Mouse (Mus musculus): ENCODE data around the gene Exoc3l. TPM values are rescaled to one million over a fixed set of nuclear protein-coding genes. Genes with fewer than 3 reads are reported as not detected.

Exoc3l gene
- polyA plus RNA-seq, 1 experiment = 10.4 TPM

DNA sequence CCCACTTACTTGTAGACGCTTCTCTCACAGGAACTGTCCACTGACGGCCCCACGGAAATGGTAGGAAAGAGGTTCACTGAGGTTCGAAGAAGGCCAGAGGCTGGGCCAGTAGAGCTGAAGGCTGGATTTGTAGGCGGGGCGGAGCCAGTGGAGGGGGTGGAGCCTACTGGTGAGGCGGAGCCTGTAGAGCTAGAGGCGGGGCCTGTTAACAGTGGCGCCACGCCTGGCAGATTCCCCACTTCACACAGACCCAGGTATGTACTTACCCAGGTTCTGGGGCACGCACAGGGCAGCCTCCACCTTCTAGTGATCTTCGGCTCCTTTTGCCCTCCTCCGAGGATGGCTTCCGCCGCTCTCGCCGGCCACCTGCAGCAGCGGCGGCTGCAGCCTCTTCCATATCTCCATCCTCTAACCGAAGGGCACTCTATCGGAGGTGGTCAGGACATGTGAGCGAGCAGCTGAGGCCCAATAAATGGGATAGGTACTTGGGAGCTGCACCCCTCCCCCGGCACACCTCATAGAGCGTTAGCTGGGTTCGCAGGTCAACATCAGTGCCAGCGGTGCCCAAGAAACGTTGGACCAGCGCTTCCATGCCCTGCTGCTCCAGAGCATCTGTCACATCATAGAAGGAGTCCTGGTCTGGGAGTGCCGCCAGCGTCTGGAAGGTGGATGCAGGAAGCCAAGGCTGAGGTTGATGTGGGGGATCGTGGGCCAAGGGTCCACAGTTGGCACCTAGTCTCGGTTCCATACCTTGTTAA, 40.7 kb upstream of the Exoc3l start:
- TF ChIP-seq POLR2A (IDR thresholded peaks at IDR 0.05; ENCODE audit: borderline replicate concordance, control insufficient read depth, low read depth, low read length) (no peak), CTCF (IDR thresholded peaks at IDR 0.05; ENCODE audit: control insufficient read depth, insufficient read depth, low read length) (no peak)
- no peaks in the 10 kb centered on the region; the same call in 1 of the 2 replicates for H3K4me1 ChIP-seq (ENCODE audit: control insufficient read depth, insufficient read depth, low read length)
- no peak overlapping the region for H3K27ac ChIP-seq (ENCODE audit: control insufficient read depth, insufficient read depth, low read depth, low read length, poor library complexity)
- H3K4me3 ChIP-seq (replicated peaks; ENCODE audit: control insufficient read depth, low read depth, low read length) = no peak overlapping the region
- 90% methylated on average over 32 of the region's 32 CpGs for WGBS

DNA sequence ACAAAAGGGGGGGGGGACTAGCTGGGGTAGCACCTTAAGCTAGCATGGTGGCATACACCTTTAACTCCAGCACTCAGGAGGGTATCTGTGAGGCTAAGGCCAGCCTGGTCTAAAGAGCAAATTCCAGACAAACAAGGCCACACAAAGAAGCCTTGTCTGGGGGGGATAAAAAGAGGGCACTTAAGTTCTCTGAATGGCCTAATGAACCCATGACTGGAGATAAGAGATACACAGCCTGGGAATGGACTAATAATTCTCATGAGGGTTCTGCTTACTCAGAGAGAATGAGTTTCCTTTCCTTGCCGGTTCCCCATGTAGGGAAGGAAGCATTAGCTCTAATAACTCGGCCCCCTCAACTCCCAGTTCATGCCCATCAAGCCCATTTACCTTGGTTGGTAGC, 36.6 kb upstream of the Exoc3l start:
- Histone ChIP-seq H3K27ac (ENCODE audit: control insufficient read depth, insufficient read depth, low read depth, low read length, poor library complexity) (no peak overlapping the region), H3K4me3 (replicated peaks; ENCODE audit: control insufficient read depth, low read depth, low read length) (no peak overlapping the region), H3K4me1 (ENCODE audit: control insufficient read depth, insufficient read depth, low read length) (no peaks in the 10 kb centered on the region; the same call in 1 of the 2 replicates)
- TF ChIP-seq POLR2A (IDR thresholded peaks at IDR 0.05; ENCODE audit: borderline replicate concordance, control insufficient read depth, low read depth, low read length) (no peak), CTCF (IDR thresholded peaks at IDR 0.05; ENCODE audit: control insufficient read depth, insufficient read depth, low read length) (no peak)
- 85% methylated on average over 2 of the region's 2 CpGs for WGBS

DNA sequence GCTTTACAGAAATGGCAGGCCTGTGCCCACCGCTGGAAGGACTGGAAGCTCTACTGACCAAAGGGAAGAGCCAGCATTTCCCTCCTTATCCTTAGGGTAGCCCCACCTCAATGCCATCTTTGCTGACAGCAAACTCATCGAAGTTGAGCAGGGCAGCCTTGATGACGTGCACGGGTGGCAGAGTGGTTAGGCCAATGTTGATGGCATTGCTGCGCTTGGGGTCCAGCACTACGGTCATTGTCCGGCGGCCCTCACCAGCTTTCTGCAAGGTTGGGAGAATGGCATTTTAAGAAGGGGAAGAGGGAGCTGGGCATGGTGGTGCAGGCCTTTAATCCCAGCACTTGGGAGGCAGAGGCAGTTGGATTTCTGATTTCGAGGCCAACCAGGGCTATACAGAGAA, 36.0 kb upstream of the Exoc3l start:
- no peaks in the 10 kb centered on the region; the same call in 1 of the 2 replicates for H3K4me1 ChIP-seq (ENCODE audit: control insufficient read depth, insufficient read depth, low read length)
- H3K4me3 ChIP-seq (replicated peaks; ENCODE audit: control insufficient read depth, low read depth, low read length) = no peak overlapping the region
- 91% methylated on average over 9 of the region's 9 CpGs for WGBS
- TF ChIP-seq CTCF (IDR thresholded peaks at IDR 0.05; ENCODE audit: control insufficient read depth, insufficient read depth, low read length) = no peak
- no peak for TF ChIP-seq POLR2A (IDR thresholded peaks at IDR 0.05; ENCODE audit: borderline replicate concordance, control insufficient read depth, low read depth, low read length)
- no peak overlapping the region for H3K27ac ChIP-seq (ENCODE audit: control insufficient read depth, insufficient read depth, low read depth, low read length, poor library complexity)

DNA sequence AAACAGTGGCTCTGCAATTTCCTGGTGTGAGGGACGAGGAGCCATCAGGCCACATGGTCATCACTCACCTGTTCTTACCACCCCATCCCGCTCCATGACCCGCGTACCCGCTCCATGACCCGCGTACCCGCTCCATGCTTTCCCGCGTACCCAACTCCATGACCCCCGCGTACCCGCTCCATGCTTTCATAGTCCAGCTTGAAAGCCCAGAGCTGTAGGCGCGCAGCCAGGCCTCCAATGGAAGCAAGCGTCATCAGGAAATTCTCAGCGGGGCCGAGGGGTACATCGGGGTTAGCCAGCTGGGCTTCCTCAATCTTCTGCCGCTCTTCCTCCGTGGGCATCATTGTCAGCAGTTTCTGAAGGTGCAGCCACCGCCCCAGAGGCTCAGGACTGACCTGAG, 35.6 kb upstream of the Exoc3l start:
- H3K4me3 ChIP-seq (replicated peaks; ENCODE audit: control insufficient read depth, low read depth, low read length) = no peak overlapping the region
- no peak overlapping the region for H3K27ac ChIP-seq (ENCODE audit: control insufficient read depth, insufficient read depth, low read depth, low read length, poor library complexity)
- no peak for TF ChIP-seq CTCF (IDR thresholded peaks at IDR 0.05; ENCODE audit: control insufficient read depth, insufficient read depth, low read length)
- no peak for TF ChIP-seq POLR2A (IDR thresholded peaks at IDR 0.05; ENCODE audit: borderline replicate concordance, control insufficient read depth, low read depth, low read length)
- 93% methylated on average over 22 of the region's 22 CpGs for WGBS
- no peaks in the 10 kb centered on the region; the same call in 1 of the 2 replicates for H3K4me1 ChIP-seq (ENCODE audit: control insufficient read depth, insufficient read depth, low read length)

DNA sequence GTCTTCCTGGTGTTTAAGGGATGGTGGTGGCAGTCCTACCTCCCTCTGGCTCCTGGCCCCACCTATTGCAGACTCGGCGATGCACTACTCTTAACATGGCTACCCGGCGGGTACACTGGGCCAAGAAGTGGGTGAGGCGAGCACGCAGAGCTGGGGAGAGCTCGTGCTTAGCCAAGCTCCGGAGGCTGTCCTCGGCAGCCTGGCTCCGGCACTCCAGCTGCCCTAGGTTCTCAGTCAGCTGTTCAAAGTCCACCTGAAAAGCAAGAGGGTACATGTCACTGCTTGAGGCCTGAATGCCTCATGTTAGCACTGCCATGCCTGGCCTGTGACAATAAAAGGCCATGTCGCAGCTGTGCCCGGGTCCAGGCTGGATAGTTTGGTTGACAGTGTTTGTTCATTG, 34.4 kb upstream of the Exoc3l start:
- WGBS = 90% methylated on average over 12 of the region's 12 CpGs
- Histone ChIP-seq H3K4me1 (ENCODE audit: control insufficient read depth, insufficient read depth, low read length) (no peaks in the 10 kb centered on the region; the same call in 1 of the 2 replicates), H3K27ac (ENCODE audit: control insufficient read depth, insufficient read depth, low read depth, low read length, poor library complexity) (no peak overlapping the region), H3K4me3 (replicated peaks; ENCODE audit: control insufficient read depth, low read depth, low read length) (no peak overlapping the region)
- TF ChIP-seq CTCF (IDR thresholded peaks at IDR 0.05; ENCODE audit: control insufficient read depth, insufficient read depth, low read length) (no peak), POLR2A (IDR thresholded peaks at IDR 0.05; ENCODE audit: borderline replicate concordance, control insufficient read depth, low read depth, low read length) (no peak)

DNA sequence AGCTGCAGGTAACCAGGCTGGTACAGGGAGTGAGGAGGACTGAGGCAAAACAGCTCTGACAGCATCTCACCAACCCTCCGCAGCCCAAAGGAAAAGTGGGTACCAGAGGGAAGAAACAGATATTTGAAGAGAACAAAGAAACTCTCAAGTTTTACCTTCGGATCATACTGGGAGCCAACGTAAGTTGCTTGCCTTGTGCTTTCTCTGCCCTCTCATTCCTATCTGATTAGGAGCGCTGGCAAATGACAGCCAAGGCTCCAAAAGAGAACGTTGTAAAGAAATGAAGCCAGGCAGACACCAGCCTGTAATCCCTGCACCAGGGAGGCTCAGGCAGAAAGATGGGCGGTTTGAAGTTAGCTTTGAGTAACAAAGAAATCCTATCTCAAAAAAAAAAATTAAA, 31.1 kb upstream of the Exoc3l start:
- H3K4me1 ChIP-seq (ENCODE audit: control insufficient read depth, insufficient read depth, low read length) = peaks cover 1% of the 10 kb centered on the region; the same call in 1 of the 2 replicates
- WGBS = 26% methylated on average over 6 of the region's 6 CpGs
- peak overlapping the region; percentile 82 for H3K4me3 ChIP-seq (replicated peaks; ENCODE audit: control insufficient read depth, low read depth, low read length)
- H3K27ac ChIP-seq (ENCODE audit: control insufficient read depth, insufficient read depth, low read depth, low read length, poor library complexity) = no peak overlapping the region
- TF ChIP-seq POLR2A (IDR thresholded peaks at IDR 0.05; ENCODE audit: borderline replicate concordance, control insufficient read depth, low read depth, low read length) (no peak), CTCF (IDR thresholded peaks at IDR 0.05; ENCODE audit: control insufficient read depth, insufficient read depth, low read length) (no peak)

DNA sequence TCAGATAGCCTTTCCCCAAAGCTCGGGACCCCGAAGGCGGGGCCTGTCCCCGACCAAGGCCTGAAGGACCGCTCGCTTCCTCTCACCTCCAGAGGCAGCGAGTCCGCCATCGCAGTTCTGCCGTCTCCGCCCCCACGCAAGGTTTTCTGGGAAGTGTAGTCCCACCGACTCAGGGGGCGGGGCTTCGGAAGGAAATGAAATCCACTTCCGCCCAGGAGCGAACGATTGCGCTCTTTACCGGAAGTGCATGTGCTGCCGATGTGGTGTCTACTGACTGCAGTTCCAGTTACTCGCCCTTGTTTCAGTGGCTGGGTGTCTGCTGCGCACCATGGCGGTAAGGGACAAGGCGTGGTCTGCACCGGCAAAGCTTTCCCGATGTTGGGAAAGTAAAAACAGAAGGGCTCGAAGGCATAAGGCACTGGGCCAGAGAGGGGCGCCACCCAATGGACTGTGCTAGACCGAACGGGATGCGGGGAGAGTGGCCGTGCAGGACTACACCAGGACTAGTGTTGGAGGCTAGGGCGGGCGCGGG, 30.3 kb upstream of the Exoc3l start, which contains the start of the genes Lrrc29 and Tmem208:
Gene Lrrc29, minus strand, starts transcription at position 138 of the 532 bp plus-strand sequence.
Gene Tmem208, plus strand, starts transcription at position 214 of the 532 bp plus-strand sequence.
- peak within 1 kb of the TSS; percentile 82 for H3K4me3 ChIP-seq (replicated peaks; ENCODE audit: control insufficient read depth, low read depth, low read length)
- TF ChIP-seq CTCF (IDR thresholded peaks at IDR 0.05; ENCODE audit: control insufficient read depth, insufficient read depth, low read length) = peak; percentile 46
- TF ChIP-seq POLR2A (IDR thresholded peaks at IDR 0.05; ENCODE audit: borderline replicate concordance, control insufficient read depth, low read depth, low read length) = peak; percentile 94; the same call in 1 of the 2 replicates
- WGBS = under 1% methylated on average over 36 of the region's 36 CpGs
- peak within 1 kb of the TSS; percentile 48 for H3K27ac ChIP-seq (ENCODE audit: control insufficient read depth, insufficient read depth, low read depth, low read length, poor library complexity)
- H3K4me1 ChIP-seq (ENCODE audit: control insufficient read depth, insufficient read depth, low read length) = peaks cover 1% of the 10 kb centered on the region; the same call in 1 of the 2 replicates

DNA sequence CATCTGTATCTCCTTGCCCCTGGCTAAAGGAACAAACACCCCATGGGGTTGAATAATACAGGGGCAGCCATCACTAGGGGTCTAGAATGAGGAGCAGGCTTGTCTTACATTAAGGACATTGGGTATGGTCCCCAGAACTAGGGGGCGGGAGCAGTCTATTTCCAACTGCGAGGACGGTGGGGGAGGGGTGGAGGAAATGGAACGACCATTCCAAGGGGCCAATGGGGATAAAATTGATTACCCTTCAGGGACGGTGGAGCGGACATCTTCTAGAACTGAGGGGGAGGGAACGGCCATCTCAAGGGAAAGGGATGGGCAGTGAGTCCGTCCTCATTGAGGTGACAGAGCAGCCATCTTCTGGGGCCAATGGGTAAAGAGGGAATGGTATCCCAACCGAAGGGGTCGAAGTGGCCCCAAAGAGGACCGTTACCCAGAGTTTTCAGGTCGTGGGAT, 29.8 kb upstream of the Exoc3l start:
- Histone ChIP-seq H3K27ac (ENCODE audit: control insufficient read depth, insufficient read depth, low read depth, low read length, poor library complexity) (peak overlapping the region; percentile 48), H3K4me3 (replicated peaks; ENCODE audit: control insufficient read depth, low read depth, low read length) (peak overlapping the region; percentile 82), H3K4me1 (ENCODE audit: control insufficient read depth, insufficient read depth, low read length) (peaks cover 1% of the 10 kb centered on the region; the same call in 1 of the 2 replicates)
- no peak for TF ChIP-seq CTCF (IDR thresholded peaks at IDR 0.05; ENCODE audit: control insufficient read depth, insufficient read depth, low read length)
- TF ChIP-seq POLR2A (IDR thresholded peaks at IDR 0.05; ENCODE audit: borderline replicate concordance, control insufficient read depth, low read depth, low read length) = no peak
- WGBS = under 1% methylated on average over 12 of the region's 12 CpGs

All from bone marrow, adult 2 months (tissue).